Mouse (Mus musculus): ENCODE measurements around the gene Fam213b.

DNA sequence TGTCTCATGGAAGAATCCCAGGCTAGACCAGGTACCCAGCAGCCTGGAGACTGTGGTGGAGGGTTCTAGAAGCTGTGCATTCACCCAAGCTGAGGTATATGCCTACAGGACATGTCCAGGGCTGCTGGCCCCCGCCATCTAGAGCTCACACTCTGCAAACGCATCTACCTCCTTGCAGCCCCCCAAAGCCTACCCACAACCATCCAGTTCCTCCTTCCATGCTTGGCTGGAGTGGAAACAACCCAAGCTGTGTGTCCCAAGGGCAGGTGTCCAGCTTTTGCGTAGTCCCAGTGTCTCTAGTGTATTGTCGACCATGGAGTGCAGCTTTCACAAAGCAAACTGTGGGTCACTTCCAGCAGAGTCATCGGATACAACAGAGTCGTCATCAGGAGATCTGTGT is 31.7 kb downstream of the Fam213b start:
- TF ChIP-seq CTCF (IDR thresholded peaks at IDR 0.05; ENCODE audit: low read depth) (no peak), EP300 (IDR thresholded peaks at IDR 0.05; ENCODE audit: low read depth) (no peak)

All from heart, postnatal 0 days (tissue).